Comparison of ENCODE assay signal across 9 mouse cellular contexts in genomic region chr4:49583965-49584831, GRCm38 (mm10). TPM values are rescaled to one million over a fixed set of nuclear protein-coding genes. Genes with fewer than 3 reads are reported as not detected.
A peak's percentile ranks its signal among the peaks of the same experiment; 100 is the strongest.
DNase-seq lines count a peak whose midpoint lies in the region; ATAC-seq and TF ChIP-seq lines count a peak whose summit lies in the region.
"Had no signal": no experiment of that assay in that cellular context is flagged by ENCODE, and none has a peak within 500 bp of the region (broad histone marks: within the 10 kb centered on the region; RNA-seq: fewer than 3 reads in every experiment).

No protein-coding gene starts in this region.

- ATAC-seq in neural tube, embryonic 13.5 days (ENCODE audit: low read depth): no peak
- peak; percentile 68 for ATAC-seq in stomach, postnatal 0 days (ENCODE audit: low FRiP score, low TSS enrichment)

- no peak for TF ChIP-seq CTCF in stomach, postnatal 0 days (IDR thresholded peaks at IDR 0.05; ENCODE audit: low read depth)

- H3K4me1 ChIP-seq in neural tube, embryonic 13.5 days (replicated peaks): peaks cover 16% of the 10 kb centered on the region; the same call in 1 of the 2 replicates
- H3K4me1 ChIP-seq in stomach, postnatal 0 days (replicated peaks; ENCODE audit: control insufficient read depth, insufficient read depth): no peaks in the 10 kb centered on the region

- no peaks in the 10 kb centered on the region for H3K9me3 ChIP-seq in neural tube, embryonic 13.5 days
- H3K9me3 ChIP-seq in stomach, postnatal 0 days (ENCODE audit: control insufficient read depth, low read length): no peaks in the 10 kb centered on the region

- H3K36me3 ChIP-seq in neural tube, embryonic 13.5 days: peaks cover 21% of the 10 kb centered on the region
- H3K36me3 ChIP-seq in stomach, postnatal 0 days (ENCODE audit: control insufficient read depth, insufficient read depth, low read length): peaks cover 3% of the 10 kb centered on the region; the same call in 1 of the 2 replicates

- H3K9ac ChIP-seq in neural tube, embryonic 13.5 days: no peak overlapping the region
- no peak overlapping the region for H3K9ac ChIP-seq in stomach, postnatal 0 days (ENCODE audit: low read length)

- no peaks in the 10 kb centered on the region for H3K27me3 ChIP-seq in neural tube, embryonic 13.5 days
- H3K27me3 ChIP-seq in stomach, postnatal 0 days (ENCODE audit: control insufficient read depth, insufficient read depth, low read length): no peaks in the 10 kb centered on the region

- TF ChIP-seq EP300 in stomach, postnatal 0 days (optimal IDR thresholded peaks at IDR 0.05): no peak

- H3K27ac ChIP-seq in neural tube, embryonic 13.5 days (replicated peaks): peak overlapping the region; percentile 19; the same call in 1 of the 2 replicates
- H3K27ac ChIP-seq in stomach, postnatal 0 days (replicated peaks): peak overlapping the region; percentile 73

- WGBS in neural tube, embryonic 13.5 days: 60% methylated on average over 14 of the region's 14 CpGs
- 15% methylated on average over 14 of the region's 14 CpGs for WGBS in stomach, postnatal 0 days

- H3K4me2 ChIP-seq in neural tube, embryonic 13.5 days: no peak overlapping the region
- H3K4me2 ChIP-seq in stomach, postnatal 0 days (replicated peaks; ENCODE audit: low read depth): no peak overlapping the region; the same call in 1 of the 2 replicates

- peak; percentile 63 for DNase-seq in heart, adult 11 months
- no peak for DNase-seq in heart, postnatal 4 days
- no peak for DNase-seq in neural tube, embryonic 10.5 days (ENCODE audit: extremely low spot score, low spot score)
- DNase-seq in kidney, postnatal 10 days: peak; percentile 19
- peak; percentile 56 for DNase-seq in stomach, postnatal 0 days (ENCODE audit: low spot score)
- DNase-seq in cerebellum, postnatal 36 days: no peak
- DNase-seq in cerebellum, adult 11 months: no peak
- DNase-seq: adrenal gland, postnatal 36 days had no signal

- no peak overlapping the region for H3K4me3 ChIP-seq in neural tube, embryonic 13.5 days
- no peak overlapping the region for H3K4me3 ChIP-seq in stomach, postnatal 0 days (ENCODE audit: low read depth, low read length)

RNA-seq across cellular contexts. Expression of gene Tmem246, which starts 13.5 kb away (rescaled TPM):
- 10 to 100 TPM; 44.3 to 48.3 TPM for total RNA-seq in heart, postnatal 4 days (2021)
- polyA plus RNA-seq in neural tube, embryonic 13.5 days (2015; fragmentation: Nextera tagmentation; extraction: Ambion mirVana): 59.6 and 67.2 TPM in 2 replicates
- 62.6 and 70.0 TPM in 2 replicates for polyA plus RNA-seq in stomach, postnatal 0 days (2015; fragmentation: Nextera tagmentation; extraction: Ambion mirVana)

RNA-seq across cellular contexts. Expression of gene Aldob, which starts 34.9 kb away (rescaled TPM):
- total RNA-seq in heart, postnatal 4 days (2021): under 1 TPM; 0.17 to 0.20 TPM
- 0.46 TPM in 1 of 2 replicates, not detected in the other for polyA plus RNA-seq in neural tube, embryonic 13.5 days (2015; fragmentation: Nextera tagmentation; extraction: Ambion mirVana)
- 3.0 and 6.1 TPM in 2 replicates for polyA plus RNA-seq in stomach, postnatal 0 days (2015; fragmentation: Nextera tagmentation; extraction: Ambion mirVana)

RNA-seq across cellular contexts. Expression of gene Rnf20, which starts 47.6 kb away (rescaled TPM):
- total RNA-seq in heart, postnatal 4 days (2021): 10 to 100 TPM; 37.2 to 40.5 TPM
- polyA plus RNA-seq in neural tube, embryonic 13.5 days (2015; fragmentation: Nextera tagmentation; extraction: Ambion mirVana): 49.1 and 52.9 TPM in 2 replicates
- polyA plus RNA-seq in stomach, postnatal 0 days (2015; fragmentation: Nextera tagmentation; extraction: Ambion mirVana): 14.3 and 17.4 TPM in 2 replicates

Comparison
In these comparisons a context has a peak if more than half of its experiments do, and no peak if none do; other contexts are left out.
1. DNase-seq: peak in heart, adult 11 months (single experiment), kidney, postnatal 10 days (single experiment) and stomach, postnatal 0 days (single experiment); none in heart, postnatal 4 days (single experiment), neural tube, embryonic 10.5 days (single experiment), cerebellum, postnatal 36 days (0 of 2) and cerebellum, adult 11 months (single experiment).